Mouse (Mus musculus) erythroblast, embryonic 14.5 days (primary cell): ENCODE results near the gene Col18a1.

ENCODE experiments used
- GATA1 ChIP-seq: IDR thresholded peaks from 2 replicates; pipeline ENCODE4 v1.6.1; 2012; ENCODE audit warnings: low read length, inconsistent platforms, mixed read lengths
- TAL1 ChIP-seq: IDR thresholded peaks from 3 replicates; pipeline ENCODE4 v1.6.1; 2012; ENCODE audit warnings: low read length, inconsistent platforms, mixed read lengths

- no peak for TF ChIP-seq GATA1
- no peak for TF ChIP-seq TAL1
Measured at GRCm38 (mm10) chr10:77082453-77082852, 83.9 kb downstream of the Col18a1 start.
